Mouse (Mus musculus): ENCODE measurements at regions not wholly inside any gene's neighbourhood (a gene's known extent, or its start where the extent isn't known, plus 50 kb on each side); places are given as distances from the start of the nearest gene placed in this dataset.
"Not testable (repeated sequence)": the region's sequence is repeated elsewhere in the genome, so short reads cannot be mapped to it uniquely, and the experiment has no call there.

DNA sequence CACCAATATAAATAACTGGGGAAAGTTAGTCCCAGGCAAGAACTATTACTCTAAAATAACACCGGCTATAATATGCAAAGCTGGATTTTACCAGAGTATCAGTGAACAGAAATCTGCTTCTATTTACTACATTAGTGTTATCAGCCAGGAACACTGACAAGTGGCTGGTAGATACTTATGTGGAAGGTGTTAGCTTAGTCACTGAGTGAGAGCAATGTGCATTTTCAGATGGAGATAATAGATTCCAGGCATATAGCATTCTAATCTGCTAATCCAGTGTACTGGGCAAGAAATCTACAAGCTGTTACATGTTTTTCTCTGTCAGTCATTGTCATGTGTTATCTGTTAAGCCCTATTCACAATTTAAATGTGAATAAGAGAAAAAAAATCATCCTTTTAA is 1054.6 kb upstream of the Rag2 start:
- DNase-seq (ENCODE audit: low spot score in 2 of 2); intact Hi-C loops (cut with DNase I): not testable (repeated sequence)

DNA sequence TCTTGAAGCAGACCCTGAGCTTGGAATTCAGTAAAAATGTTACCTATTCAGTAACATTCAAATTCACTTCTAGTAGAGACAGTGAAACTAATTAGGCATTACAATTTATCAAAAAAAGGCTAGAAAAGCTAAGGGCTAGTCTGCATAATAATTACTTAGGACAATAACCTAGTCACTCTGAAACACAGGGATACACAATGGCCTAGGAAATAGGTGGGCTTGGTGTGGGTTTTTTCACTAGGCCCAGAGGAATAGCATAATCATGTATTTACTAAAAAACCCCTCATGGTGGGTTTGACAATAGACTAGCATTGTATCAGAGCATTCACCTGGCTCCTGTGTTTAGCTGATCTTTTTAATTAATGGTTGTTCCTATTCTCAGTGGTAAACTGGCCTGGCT is 1033.9 kb upstream of the Rag2 start:
- intact Hi-C loops (cut with DNase I); DNase-seq (ENCODE audit: low spot score in 2 of 2): not testable (repeated sequence)

DNA sequence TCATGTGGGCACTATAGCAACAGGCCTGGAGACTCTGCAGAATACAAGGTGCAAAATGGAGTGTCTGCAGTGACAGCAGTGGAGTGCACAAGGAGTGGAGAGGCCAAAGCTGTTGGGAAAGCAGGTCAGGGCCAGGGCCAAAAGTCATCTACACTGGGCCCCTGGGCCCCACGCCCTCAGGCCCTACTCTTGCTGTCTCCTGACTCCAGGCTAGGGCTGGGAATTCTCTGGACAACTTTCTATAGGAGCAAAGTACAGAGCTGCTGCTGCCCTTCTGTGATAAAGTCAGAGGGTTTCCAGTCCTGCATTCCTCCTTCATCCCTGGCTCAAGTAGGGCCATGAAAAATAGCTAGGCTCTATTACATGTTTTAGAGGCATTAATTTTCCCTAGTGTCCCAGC is 998.3 kb upstream of the Rag2 start:
- DNase-seq (ENCODE audit: low spot score in 2 of 2); intact Hi-C loops (cut with DNase I): not testable (repeated sequence)

DNA sequence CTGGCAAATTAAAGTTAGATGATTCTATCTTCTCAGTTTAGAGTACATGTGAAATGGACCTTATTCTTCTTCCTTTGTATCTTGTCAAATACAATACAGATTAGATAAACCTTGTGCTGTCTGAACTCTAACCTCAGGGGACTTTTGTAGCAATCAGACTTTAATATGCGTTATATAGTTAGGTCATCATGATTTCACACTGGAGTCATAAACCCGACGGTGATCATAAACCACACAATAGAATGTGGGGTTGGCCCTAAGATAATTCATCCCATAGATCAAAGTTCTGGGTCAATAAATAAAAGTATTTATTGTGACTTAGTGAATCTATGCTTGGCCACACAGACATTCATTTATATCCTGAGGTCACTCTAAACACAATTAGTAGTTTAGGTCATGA is 971.8 kb upstream of the Rag2 start:
- DNase-seq (ENCODE audit: low spot score in 2 of 2); intact Hi-C loops (cut with DNase I): not testable (repeated sequence)

DNA sequence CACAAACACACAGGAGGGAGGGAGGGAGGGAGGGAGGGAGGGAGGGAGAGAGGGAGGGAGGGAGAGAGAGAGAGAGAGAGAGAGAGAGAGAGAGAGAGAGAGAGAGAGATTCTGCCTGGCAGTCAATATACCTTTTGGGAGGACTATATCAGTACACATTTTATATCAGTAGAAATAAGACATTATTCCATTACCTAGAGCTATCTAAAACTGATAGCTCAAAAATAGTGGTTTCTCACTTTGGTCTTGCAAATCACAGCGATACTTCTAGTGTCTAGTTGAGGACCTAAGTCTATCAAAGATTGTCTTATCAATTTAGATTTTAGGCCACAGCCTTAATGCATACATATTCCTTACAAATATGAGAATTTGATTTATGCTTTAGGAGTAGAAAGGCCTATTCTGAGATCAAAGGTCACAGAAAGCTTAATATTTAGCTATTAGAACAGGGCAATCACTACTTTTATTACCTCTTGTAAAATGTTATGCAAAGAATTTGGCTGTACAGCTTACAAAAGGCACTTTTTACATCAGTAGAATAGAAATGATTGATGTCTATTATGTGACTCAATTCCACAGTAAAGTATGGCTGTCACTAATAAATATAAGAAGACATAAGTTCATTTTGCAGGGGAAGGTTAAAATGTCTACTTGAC is 953.0 kb upstream of the Rag2 start:
- intact Hi-C loops (cut with DNase I); DNase-seq (ENCODE audit: low spot score in 2 of 2): not testable (repeated sequence)

DNA sequence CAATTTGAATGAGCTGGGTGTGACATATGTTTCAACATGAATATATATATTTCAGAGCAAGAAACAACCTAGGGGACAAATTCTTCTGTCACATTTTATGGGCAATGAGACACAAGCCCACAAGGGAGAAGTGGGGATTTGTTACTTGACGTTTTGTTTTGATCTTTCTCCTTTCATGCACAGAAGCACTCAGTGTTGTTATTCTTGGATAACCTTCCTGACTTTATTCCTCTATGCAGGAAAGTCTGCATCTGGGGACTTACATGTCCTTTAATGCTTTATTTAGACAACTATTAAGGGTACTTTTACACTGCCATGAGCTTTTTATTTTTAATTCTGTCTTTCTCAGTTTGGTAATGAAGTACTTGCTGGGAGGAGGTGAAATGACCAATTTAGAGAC is 916.1 kb upstream of the Rag2 start:
- DNase-seq (ENCODE audit: low spot score in 2 of 2); intact Hi-C loops (cut with DNase I): not testable (repeated sequence)

DNA sequence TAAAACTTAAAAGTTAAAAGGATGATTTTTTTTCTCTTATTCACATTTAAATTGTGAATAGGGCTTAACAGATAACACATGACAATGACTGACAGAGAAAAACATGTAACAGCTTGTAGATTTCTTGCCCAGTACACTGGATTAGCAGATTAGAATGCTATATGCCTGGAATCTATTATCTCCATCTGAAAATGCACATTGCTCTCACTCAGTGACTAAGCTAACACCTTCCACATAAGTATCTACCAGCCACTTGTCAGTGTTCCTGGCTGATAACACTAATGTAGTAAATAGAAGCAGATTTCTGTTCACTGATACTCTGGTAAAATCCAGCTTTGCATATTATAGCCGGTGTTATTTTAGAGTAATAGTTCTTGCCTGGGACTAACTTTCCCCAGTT is 881.2 kb upstream of the Rag2 start:
- DNase-seq (ENCODE audit: low spot score in 2 of 2); intact Hi-C loops (cut with DNase I): not testable (repeated sequence)

DNA sequence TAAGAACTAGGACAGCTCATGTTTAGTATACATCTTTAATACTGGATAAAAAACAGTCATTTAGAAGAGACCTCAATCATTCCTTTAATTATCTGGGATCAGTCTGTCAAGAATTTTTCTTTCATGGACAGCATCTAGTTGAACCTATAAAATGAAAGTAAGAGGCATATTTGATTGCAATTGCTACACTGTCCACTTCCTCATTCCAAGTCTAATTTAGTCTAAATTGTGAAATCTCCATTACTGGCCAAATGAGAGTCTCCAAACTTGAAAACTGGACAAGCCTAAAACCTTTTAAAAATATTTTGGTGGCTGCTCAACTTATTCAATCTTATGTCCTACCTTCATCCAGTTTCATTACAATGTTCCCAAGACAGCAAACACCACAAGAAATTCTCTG is 869.5 kb upstream of the Rag2 start:
- intact Hi-C loops (cut with DNase I); DNase-seq (ENCODE audit: low spot score in 2 of 2): not testable (repeated sequence)

DNA sequence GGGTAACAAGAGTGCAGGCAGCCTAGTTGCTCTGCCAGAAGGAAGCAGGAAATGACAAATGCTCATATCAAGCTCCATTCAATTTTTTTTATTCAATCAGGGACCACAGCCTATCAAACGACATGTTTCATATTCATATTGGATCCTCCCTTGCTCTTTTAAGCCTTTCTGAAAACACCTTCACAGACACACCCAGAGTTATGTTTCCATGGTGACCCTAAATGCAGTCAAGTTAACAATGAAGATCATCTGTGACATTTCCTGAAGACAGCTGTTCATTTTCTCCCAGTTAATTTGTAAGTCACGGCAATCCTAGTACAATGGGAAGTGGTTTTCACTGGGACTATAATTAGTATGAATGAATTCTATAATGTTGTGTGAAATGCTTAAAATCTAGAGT is 839.1 kb upstream of the Rag2 start:
- intact Hi-C loops (cut with DNase I) = no loop called here
- no peak for DNase-seq (ENCODE audit: low spot score in 2 of 2)

DNA sequence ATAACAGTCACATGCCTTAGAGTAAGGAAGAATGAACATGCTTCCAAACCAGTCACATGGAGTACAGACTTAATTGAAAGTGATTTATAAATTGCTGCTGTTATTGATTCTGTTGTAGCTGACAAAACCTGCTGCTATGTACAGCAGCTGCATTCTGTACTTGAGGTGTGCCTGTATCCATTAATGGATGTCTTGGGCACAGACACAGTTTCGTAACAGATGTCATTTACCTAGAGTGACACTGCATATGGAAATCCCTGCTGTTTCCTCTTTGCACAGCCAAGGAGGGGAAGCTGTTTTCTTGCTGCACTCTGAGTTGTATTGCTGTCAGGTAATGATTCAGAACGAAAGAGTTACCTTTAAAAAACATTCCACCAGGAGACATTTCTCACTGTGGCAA is 828.9 kb upstream of the Rag2 start:
- intact Hi-C loops (cut with DNase I) = no loop called here
- DNase-seq (ENCODE audit: low spot score in 2 of 2) = peak; percentile 1 to 2

DNA sequence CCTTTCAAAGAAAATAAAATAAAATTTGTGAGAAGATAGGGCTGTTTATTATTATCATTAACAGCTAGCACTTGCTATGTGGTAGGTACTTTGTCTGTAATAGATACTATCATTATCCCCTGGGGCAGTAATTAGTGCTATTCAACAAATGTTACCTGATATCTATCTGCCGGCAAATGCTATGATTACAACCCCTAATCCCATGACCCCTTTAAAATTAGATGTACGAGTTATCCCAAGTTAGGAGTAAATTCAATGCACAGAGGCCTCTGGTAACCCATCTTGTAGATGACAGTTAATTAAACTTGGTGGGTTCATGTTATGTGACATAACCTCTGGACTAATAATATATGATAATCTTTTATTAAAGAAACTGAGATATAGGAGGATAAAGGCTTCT is 827.7 kb upstream of the Rag2 start:
- no peak for DNase-seq (ENCODE audit: low spot score in 2 of 2)
- intact Hi-C loops (cut with DNase I) = no loop called here

DNA sequence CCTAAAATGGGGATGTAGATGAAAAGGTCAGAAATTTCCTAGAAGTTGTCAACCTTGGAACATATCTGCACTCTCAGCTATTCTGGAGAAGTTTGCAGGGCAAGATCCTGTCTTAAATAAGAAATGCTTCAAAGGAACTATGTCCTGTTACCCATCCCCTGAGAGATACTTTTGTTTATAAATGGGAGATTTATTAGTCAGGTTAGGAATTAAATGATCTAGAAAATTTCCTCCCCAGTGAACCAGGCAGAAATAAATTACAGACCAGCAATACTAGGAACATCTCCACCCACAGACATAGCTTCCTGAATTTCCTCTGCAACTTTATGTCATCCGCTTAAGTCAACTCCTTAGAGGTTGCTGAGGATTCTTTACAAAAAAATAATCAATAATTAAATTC is 827.0 kb upstream of the Rag2 start:
- DNase-seq (ENCODE audit: low spot score in 2 of 2) = no peak
- intact Hi-C loops (cut with DNase I) = no loop called here

DNA sequence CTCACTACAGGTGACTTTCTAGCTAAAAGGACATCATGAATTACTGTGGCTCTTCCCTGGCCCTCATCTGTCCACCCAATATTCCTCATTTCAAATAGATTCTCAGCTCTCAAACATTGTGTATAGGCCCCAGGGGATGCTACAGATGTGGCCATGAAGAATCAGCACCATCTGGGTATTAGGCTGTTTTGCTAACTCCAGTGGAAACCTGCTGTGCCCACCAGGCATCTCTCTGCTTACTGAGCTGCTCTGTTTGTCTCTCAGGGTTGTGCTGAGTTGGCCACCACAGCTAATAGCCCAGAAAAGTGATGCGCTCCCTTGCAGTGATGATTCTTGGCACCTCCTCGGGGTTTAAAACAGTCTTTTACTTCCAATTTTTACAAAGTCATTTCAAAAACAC is 812.0 kb upstream of the Rag2 start:
- intact Hi-C loops (cut with DNase I) = no loop called here
- no peak for DNase-seq (ENCODE audit: low spot score in 2 of 2)

DNA sequence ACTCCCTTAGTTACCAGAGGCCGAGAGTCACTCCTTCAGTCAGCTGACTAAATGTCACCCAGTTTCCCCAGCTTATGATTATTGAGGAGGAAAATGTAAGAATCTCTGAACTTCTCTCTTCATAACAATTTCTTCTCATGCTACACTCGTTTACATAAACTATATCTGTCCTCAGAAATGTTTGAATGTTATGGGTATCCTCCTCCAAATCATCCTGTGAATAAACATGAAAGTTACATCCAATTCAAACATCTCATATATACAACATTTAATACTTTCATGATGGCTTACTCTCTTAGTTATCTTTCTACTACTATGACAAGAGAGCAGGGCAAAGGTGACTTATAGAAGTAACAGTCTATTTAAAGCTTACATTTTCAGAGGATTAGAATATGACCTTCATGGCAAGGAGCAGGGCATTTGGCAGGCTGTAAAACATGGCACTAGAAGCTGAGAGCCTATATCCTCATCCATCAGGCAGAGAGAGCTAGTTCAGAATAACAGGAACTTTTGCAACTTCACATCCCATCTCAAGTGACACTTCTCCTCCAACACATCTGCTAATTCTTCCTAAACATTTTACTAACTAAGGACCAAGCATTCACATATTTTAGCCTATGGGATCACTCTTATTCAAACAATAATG is 809.8 kb upstream of the Rag2 start:
- DNase-seq (ENCODE audit: low spot score in 2 of 2) = no peak

DNA sequence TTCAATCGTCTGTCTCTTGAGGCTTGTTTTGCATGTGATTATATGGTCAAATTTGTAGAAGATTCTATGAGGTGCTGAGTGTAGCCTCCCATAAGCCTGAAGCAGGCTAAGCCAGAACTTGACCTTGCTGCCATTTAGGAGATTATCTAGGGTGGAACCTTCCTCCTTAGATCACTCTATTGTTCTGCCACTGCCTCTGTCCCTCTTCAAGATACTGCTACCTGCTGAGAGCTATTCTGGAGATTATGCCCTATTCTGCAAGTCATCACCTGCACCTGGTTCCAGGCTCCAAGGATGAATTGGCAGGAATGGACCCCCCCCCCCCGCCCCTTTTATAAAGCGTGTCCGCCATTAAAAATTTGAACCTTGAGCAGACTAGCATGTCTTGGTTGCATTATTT is 790.5 kb upstream of the Rag2 start:
- intact Hi-C loops (cut with DNase I) = no loop called here
- DNase-seq (ENCODE audit: low spot score in 2 of 2) = no peak

More for the DNA sequence above, 809.8 kb upstream of the Rag2 start:
- intact Hi-C loops (cut with DNase I) = no loop called here

DNA sequence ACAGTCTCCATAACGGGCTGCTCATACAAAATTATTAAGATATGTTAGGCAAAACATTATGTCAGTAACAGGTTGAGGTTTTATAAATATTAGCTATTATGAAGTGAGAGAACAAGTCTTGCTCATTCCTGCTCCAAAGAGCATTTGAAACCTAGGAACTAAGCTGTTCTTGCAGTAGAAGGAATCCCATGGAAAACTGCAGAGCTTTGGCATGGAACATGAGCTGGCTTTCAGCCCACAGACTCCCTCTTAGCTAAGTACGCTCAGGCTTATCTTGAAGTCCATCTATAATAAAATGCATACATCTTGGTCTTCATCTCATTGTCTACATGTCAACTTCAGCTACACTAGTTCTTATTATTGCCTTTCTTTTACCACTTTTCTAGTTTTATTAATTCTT is 766.7 kb upstream of the Rag2 start:
- DNase-seq (ENCODE audit: low spot score in 2 of 2) = no peak
- intact Hi-C loops (cut with DNase I) = no loop called here

DNA sequence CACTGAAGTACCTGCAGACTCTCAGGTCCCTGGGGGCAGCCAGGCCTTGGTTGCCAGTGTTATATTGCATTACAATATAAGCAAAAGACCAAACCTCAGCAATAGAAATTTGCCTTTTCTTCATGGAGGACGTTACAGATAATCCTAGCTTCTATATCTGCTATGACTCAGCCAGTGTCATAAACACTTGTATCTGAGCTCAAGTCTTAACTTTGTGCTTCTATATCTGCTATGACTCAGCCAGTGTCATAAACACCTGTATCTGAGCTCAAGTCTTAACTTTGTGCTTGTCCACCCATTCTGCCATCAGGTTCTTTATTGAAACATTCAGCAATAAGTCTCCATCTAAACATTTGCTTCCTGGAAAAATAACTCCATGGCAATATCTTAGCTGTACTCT is 759.0 kb upstream of the Rag2 start:
- intact Hi-C loops (cut with DNase I) = no loop called here
- DNase-seq (ENCODE audit: low spot score in 2 of 2) = no peak
